Mouse (Mus musculus) embryonic fibroblast, embryonic 13.5 days (primary cell): ENCODE results near the gene Amz1.

Source experiments
- CTCF ChIP-seq: IDR thresholded peaks from 2 replicates; pipeline ENCODE4 v1.5.1; 2011; ENCODE audit warnings: mild to moderate bottlenecking, control low read depth, low read length, moderate library complexity, borderline replicate concordance; ENCODE audit not compliant: insufficient read depth
- POLR2A ChIP-seq: IDR thresholded peaks from 2 replicates; pipeline ENCODE4 v1.6.1; 2011; ENCODE audit warnings: low read depth, mild to moderate bottlenecking, control low read depth, low read length, moderate library complexity

DNA sequence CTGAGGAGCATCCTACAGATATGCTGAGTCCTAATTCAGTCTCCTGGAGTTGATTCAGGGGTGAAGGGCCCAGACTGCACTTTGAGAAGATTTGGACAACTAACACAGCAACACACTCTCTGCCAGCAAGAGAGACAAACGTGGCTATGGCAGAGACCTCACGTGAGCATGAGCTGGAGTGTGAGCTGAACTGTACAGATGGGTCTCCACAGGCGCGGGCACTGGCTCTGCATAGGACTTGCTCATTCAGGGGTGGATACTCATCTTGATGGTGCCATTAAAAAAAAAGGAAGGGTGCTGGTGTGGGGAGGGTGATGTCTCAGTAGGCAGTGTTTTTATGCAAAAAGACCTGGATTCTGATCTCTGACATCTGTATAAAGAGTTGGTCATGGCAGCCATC is 51.2 kb downstream of the Amz1 start:
- TF ChIP-seq CTCF (no peak), POLR2A (no peak)
